Mouse (Mus musculus) liver, postnatal 0 days (tissue): ENCODE data around the gene Tpgs1.

ENCODE experiments used
- CTCF ChIP-seq: sonication (generic); IDR thresholded peaks from 2 replicates; pipeline ENCODE4 v1.5.1; 2016; ENCODE audit warnings: antibody characterized with exemption, low read depth
- EP300 ChIP-seq: IDR thresholded peaks from 2 replicates; pipeline ENCODE4 v1.6.1; 2016; ENCODE audit warnings: antibody characterized with exemption, low read depth, mild to moderate bottlenecking

DNA sequence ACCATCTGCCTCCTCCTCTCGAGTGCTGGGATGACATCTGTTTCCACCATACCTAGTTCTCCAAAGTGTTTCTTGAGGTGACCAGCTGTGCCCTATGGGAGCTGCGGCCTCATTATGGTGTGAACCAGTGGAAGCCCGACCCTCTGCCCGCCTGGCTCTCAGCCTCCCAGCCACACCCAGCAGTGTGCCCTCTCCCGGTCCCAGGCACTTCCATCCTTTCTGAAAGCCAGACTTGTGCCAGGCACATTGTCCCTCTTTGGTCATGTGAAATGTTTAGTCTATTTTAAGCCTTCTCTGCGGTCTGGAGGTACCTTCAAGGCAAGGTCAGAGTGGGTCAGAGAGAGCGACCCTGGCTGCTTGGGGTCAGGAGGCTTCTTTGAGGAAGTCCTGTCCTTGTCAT lies 54.5 kb downstream of the Tpgs1 start:
- TF ChIP-seq CTCF, result no peak
- no peak for TF ChIP-seq EP300
